Mouse (Mus musculus): ENCODE measurements around the gene Elmod1. TPM values are rescaled to one million over a fixed set of nuclear protein-coding genes. Genes with fewer than 3 reads are reported as not detected.

Gene Elmod1
- polyA plus RNA-seq (2014; fragmentation: Illumina TruSeq; extraction: RNeasy Lipid Tissue Mini Kit (QIAGEN cat#74804); ENCODE audit: low read depth, low replicate concordance): 3.7 TPM

DNA sequence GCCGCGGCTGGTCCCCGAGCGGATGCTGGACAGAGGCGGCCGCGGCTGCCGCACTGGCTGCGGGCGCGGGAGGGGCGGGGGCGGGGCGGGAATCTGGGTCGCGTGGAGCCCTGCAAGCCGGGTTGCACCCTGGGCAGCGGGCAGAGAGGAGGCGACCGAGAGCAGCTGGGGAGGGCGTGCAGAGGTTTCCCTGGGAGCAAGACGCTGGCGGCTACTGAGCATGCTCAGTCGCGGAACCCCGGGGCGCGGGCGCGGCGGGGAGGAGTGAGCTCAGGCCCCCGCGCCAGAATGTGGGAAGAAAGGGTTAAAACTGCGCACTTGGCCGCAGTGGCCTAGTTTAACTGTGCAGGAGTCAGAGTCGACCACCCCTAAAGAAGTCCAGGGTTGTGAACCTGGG, at the start of gene Elmod1:
Elmod1 (minus strand) TSS at position 180 of the 397 bp plus-strand sequence.

Other genes with a start within 250 kb of the Elmod1 start
- gene Slc35f2, start 203.8 kb downstream of the Elmod1 start, polyA plus RNA-seq (2014; fragmentation: Illumina TruSeq; extraction: RNeasy Lipid Tissue Mini Kit (QIAGEN cat#74804); ENCODE audit: low read depth, low replicate concordance): 103 TPM
- gene Sln, start 125.1 kb downstream of the Elmod1 start, polyA plus RNA-seq (2014; fragmentation: Illumina TruSeq; extraction: RNeasy Lipid Tissue Mini Kit (QIAGEN cat#74804); ENCODE audit: low read depth, low replicate concordance): 0.31 TPM
- gene Tnfaip8l3, start 93.1 kb upstream of the Elmod1 start, polyA plus RNA-seq (2014; fragmentation: Illumina TruSeq; extraction: RNeasy Lipid Tissue Mini Kit (QIAGEN cat#74804); ENCODE audit: low read depth, low replicate concordance): 0.40 TPM

Data from adipose tissue, adult 10 weeks (tissue).